Mouse (Mus musculus): ENCODE data around the gene Hmgb1. TPM values are rescaled to one million over a fixed set of nuclear protein-coding genes. Genes with fewer than 3 reads are reported as not detected.

Hmgb1 gene
- 100 to 1,000 TPM in 1 of 2 experiments, 10 to 100 TPM in 1; 76.1 to 186 TPM for polyA plus RNA-seq (2012; fragmentation: generic; extraction: Trizol)

GRCm38 (mm10) chr5:149184104-149184843 lies at the start of gene Hmgb1, which contains the start of gene Uspl1:
Hmgb1 (minus strand) TSS chr5:149184489.
Uspl1 (plus strand) TSS chr5:149184350.

Other genes with a start within 250 kb of the Hmgb1 start
- gene Gm42791, start 189.3 kb downstream of the Hmgb1 start, polyA plus RNA-seq (2012; fragmentation: generic; extraction: Trizol): under 1 TPM in 1 of 2 experiments, not detected in 1; 0.09 TPM
- gene Uspl1, start 139 bp downstream of the Hmgb1 start, polyA plus RNA-seq (2012; fragmentation: generic; extraction: Trizol): 10 to 100 TPM in 1 of 2 experiments, 1 to 10 TPM in 1; 5.0 to 12.3 TPM
- 10 to 100 TPM in 1 of 2 experiments, 1 to 10 TPM in 1; 5.2 to 39.5 TPM for gene Alox5ap, start 80.3 kb upstream of the Hmgb1 start, polyA plus RNA-seq (2012; fragmentation: generic; extraction: Trizol)
- gene Medag, start 227.3 kb upstream of the Hmgb1 start, polyA plus RNA-seq (2012; fragmentation: generic; extraction: Trizol): 10 to 100 TPM in 1 of 2 experiments, under 1 TPM in 1; 0.71 to 45.2 TPM